Mouse (Mus musculus): ENCODE measurements around the gene Nfatc4. TPM values are rescaled to one million over a fixed set of nuclear protein-coding genes. Genes with fewer than 3 reads are reported as not detected.
A peak's percentile ranks its signal among the peaks of the same experiment; 100 is the strongest.

The Nfatc4 gene
- polyA plus RNA-seq, 1 experiment from 2014 or later: 17.1 TPM

GRCm38 (mm10) chr14:55824481-55825215 lies 1.7 kb downstream of the Nfatc4 start:
- Histone ChIP-seq H3K9me3 (ENCODE audit: low read length) (no peaks in the 10 kb centered on the region), H3K4me3 (ENCODE audit: low read depth, low read length) (peak overlapping the region; percentile 57), H3K27ac (ENCODE audit: low read length) (peak overlapping the region; percentile 98), H3K4me1 (ENCODE audit: insufficient read depth, low read depth, low read length) (peaks cover 3% of the 10 kb centered on the region; the same call in 1 of the 2 replicates), H3K36me3 (ENCODE audit: insufficient read depth, low read length) (no peaks in the 10 kb centered on the region), H3K27me3 (replicated peaks; ENCODE audit: insufficient read depth, low read length) (no peaks in the 10 kb centered on the region), H3K4me2 (replicated peaks; ENCODE audit: low read depth, low read length) (peak overlapping the region; percentile 91), H3K9ac (replicated peaks; ENCODE audit: low read depth) (peak overlapping the region; percentile 82)
- DNase-seq (ENCODE audit: low spot score) (peak; percentile 85), ATAC-seq (peak; percentile 20)
- TF ChIP-seq EP300 (IDR thresholded peaks at IDR 0.05) (no peak), CTCF (IDR thresholded peaks at IDR 0.05) (no peak)
- under 1% methylated on average over 31 of the region's 32 CpGs for WGBS

GRCm38 (mm10) chr14:55825216-55826051 lies 2.5 kb downstream of the Nfatc4 start:
- Histone ChIP-seq H3K9ac (replicated peaks; ENCODE audit: low read depth) (peak overlapping the region; percentile 82), H3K27ac (ENCODE audit: low read length) (peak overlapping the region; percentile 98), H3K27me3 (replicated peaks; ENCODE audit: insufficient read depth, low read length) (no peaks in the 10 kb centered on the region), H3K36me3 (ENCODE audit: insufficient read depth, low read length) (no peaks in the 10 kb centered on the region), H3K9me3 (ENCODE audit: low read length) (no peaks in the 10 kb centered on the region), H3K4me1 (ENCODE audit: insufficient read depth, low read depth, low read length) (peaks cover 3% of the 10 kb centered on the region; the same call in 1 of the 2 replicates), H3K4me2 (replicated peaks; ENCODE audit: low read depth, low read length) (peak overlapping the region; percentile 91), H3K4me3 (ENCODE audit: low read depth, low read length) (peak overlapping the region; percentile 57)
- DNase-seq (ENCODE audit: low spot score) (peak; percentile 29), ATAC-seq (no peak)
- WGBS: 4% methylated on average over 13 of the region's 37 CpGs
- TF ChIP-seq EP300 (IDR thresholded peaks at IDR 0.05): no peak
- TF ChIP-seq CTCF (IDR thresholded peaks at IDR 0.05): peak; percentile 40

GRCm38 (mm10) chr14:55826142-55826541 lies 3.2 kb downstream of the Nfatc4 start:
- Histone ChIP-seq H3K27me3 (replicated peaks; ENCODE audit: insufficient read depth, low read length) (no peaks in the 10 kb centered on the region), H3K27ac (ENCODE audit: low read length) (no peak overlapping the region), H3K4me1 (ENCODE audit: insufficient read depth, low read depth, low read length) (peaks cover 3% of the 10 kb centered on the region; the same call in 1 of the 2 replicates), H3K4me3 (ENCODE audit: low read depth, low read length) (peak overlapping the region; percentile 57), H3K9ac (replicated peaks; ENCODE audit: low read depth) (no peak overlapping the region), H3K9me3 (ENCODE audit: low read length) (no peaks in the 10 kb centered on the region), H3K4me2 (replicated peaks; ENCODE audit: low read depth, low read length) (peak overlapping the region; percentile 91), H3K36me3 (ENCODE audit: insufficient read depth, low read length) (no peaks in the 10 kb centered on the region)
- 11% methylated on average over 14 of the region's 15 CpGs for WGBS
- DNase-seq (ENCODE audit: low spot score): no peak
- TF ChIP-seq CTCF (IDR thresholded peaks at IDR 0.05) (no peak), EP300 (IDR thresholded peaks at IDR 0.05) (no peak)
- ATAC-seq: no peak

- TF ChIP-seq CTCF (IDR thresholded peaks at IDR 0.05) (no peak), EP300 (IDR thresholded peaks at IDR 0.05) (no peak)
- Histone ChIP-seq H3K9me3 (ENCODE audit: low read length) (no peaks in the 10 kb centered on the region), H3K27me3 (replicated peaks; ENCODE audit: insufficient read depth, low read length) (no peaks in the 10 kb centered on the region), H3K4me3 (ENCODE audit: low read depth, low read length) (peak overlapping the region; percentile 57; the same call in 1 of the 2 replicates), H3K9ac (replicated peaks; ENCODE audit: low read depth) (no peak overlapping the region), H3K4me1 (ENCODE audit: insufficient read depth, low read depth, low read length) (peaks cover 3% of the 10 kb centered on the region; the same call in 1 of the 2 replicates), H3K36me3 (ENCODE audit: insufficient read depth, low read length) (no peaks in the 10 kb centered on the region), H3K4me2 (replicated peaks; ENCODE audit: low read depth, low read length) (peak overlapping the region; percentile 91), H3K27ac (ENCODE audit: low read length) (no peak overlapping the region; the same call in 1 of the 2 replicates)
- 30% methylated on average over 41 of the region's 41 CpGs for WGBS
- no peak for DNase-seq (ENCODE audit: low spot score)
- ATAC-seq: no peak
These were observed 3.8 kb downstream of the Nfatc4 start for GRCm38 (mm10) chr14:55826551-55827340.

GRCm38 (mm10) chr14:55828716-55829263 lies 5.8 kb downstream of the Nfatc4 start:
- no peaks in the 10 kb centered on the region for H3K9me3 ChIP-seq (ENCODE audit: low read length)
- H3K9ac ChIP-seq (replicated peaks; ENCODE audit: low read depth): no peak overlapping the region
- 51% methylated on average over 3 of the region's 3 CpGs for WGBS
- no peaks in the 10 kb centered on the region for H3K27me3 ChIP-seq (replicated peaks; ENCODE audit: insufficient read depth, low read length)
- no peak for ATAC-seq
- peaks cover 3% of the 10 kb centered on the region; the same call in 1 of the 2 replicates for H3K4me1 ChIP-seq (ENCODE audit: insufficient read depth, low read depth, low read length)
- no peaks in the 10 kb centered on the region for H3K36me3 ChIP-seq (ENCODE audit: insufficient read depth, low read length)
- H3K4me2 ChIP-seq (replicated peaks; ENCODE audit: low read depth, low read length): no peak overlapping the region
- no peak overlapping the region for H3K27ac ChIP-seq (ENCODE audit: low read length)
- H3K4me3 ChIP-seq (ENCODE audit: low read depth, low read length): no peak overlapping the region
- no peak for DNase-seq (ENCODE audit: low spot score)
- TF ChIP-seq EP300 (IDR thresholded peaks at IDR 0.05) (no peak), CTCF (IDR thresholded peaks at IDR 0.05) (no peak)

Data from lung, postnatal 0 days (tissue).